Mouse (Mus musculus): ENCODE data around the gene Yod1.

The Yod1 gene

DNA sequence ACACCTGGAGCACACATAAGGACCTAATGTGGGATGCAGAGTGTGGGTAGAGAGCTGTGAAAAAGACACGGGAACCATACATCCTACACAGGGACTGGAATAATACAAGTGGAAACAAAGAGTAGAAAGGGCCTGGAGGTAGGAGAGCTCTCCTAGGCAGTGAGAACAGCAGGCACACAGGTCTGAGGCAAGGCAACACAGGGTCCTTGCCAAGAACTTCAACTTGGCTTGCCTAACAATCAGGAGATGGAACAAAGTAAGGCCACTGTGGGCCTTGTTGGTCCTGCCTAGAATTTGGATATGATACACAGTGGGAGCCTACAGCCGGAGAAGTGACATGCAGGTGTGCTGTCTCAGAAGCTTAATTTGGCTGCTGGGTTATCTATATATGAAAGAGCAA is 52.8 kb downstream of the Yod1 start:
- no peak for DNase-seq (ENCODE audit: low read depth, low spot score)

DNA sequence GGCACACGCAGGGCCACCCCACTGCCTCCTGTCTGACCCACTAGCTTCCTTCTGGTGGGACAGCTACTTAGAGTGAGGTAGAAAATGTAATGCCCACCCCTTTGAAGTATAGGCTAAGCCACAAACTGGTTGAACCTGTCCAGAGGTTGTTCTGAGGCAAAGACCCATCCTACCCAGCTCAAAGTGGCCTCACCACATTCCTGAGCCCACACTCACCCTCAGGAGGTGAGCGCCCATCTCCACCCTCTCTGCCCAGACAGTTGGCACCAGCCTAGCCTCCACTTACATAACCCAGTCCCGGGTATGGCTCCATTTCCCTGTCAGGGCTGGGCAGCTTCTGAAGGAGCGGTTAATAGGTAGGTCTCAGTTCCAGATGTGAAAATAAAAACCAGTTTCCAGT is 53.4 kb downstream of the Yod1 start:
- no peak for DNase-seq (ENCODE audit: low read depth, low spot score)

DNA sequence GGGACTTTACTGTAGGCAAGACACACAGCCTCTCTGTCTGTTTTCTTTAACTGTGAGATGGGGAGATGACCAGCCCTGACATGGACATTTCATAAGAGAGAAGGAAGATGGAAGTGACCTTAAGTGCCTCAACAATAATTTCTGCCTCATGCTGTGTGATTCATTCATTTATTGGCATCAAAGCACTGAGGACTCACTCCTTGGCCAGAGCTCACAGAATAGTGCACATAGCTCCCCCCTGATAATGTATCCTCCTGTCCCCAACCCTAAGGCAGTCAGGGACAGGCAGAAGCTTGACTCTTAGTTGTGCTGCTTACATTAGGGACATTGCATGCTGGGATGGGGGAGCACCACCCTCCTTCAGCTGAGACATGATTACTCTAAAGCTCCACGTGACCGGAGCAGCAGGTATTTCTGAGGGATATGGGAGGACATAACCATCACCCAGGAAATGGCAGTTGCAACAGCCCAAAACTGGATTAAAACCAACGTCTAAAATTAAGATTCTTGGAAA is 53.9 kb downstream of the Yod1 start:
- DNase-seq (ENCODE audit: low read depth, low spot score): no peak
